Mouse (Mus musculus): ENCODE measurements around the gene Epha7.

Gene Epha7

GRCm38 (mm10) chr4:28901496-28901895, 88.6 kb downstream of the Epha7 start:
- no peak for DNase-seq

DNA sequence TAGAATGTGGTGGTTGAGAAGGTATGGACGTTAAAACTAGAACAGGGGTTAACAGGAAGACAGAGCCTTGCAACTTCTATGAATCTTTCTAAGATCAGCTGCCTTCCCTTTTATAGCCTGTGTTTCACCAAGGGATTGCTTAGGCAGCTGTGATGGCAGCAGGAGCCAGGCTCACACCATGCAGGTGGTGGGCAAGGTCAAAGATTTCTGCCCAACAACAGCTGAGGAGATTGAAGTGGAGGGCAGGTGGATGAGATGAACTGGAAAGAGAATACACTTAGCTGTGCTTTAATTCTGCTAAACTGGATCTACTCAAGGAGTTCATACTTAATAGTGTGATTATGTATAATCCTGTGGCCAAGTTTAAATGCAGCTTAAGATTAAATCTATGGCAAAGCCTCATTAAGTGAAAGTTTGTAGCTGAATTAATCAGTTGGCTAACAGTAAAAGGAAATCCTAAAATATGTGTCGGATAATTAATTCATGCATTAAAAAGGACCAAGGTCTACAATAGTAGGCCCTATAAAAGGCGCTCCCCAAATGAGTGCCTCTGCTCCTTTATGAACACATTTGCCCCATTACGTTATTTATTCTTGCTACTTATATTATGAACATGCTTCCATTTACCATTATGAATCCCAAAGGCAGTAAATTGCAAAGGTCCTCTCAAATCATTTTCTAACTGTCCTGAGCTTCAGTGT, 89.2 kb downstream of the Epha7 start:
- DNase-seq, result no peak

- no peak for DNase-seq
Observed at GRCm38 (mm10) chr4:28906985-28907384, 94.1 kb downstream of the Epha7 start.

DNA sequence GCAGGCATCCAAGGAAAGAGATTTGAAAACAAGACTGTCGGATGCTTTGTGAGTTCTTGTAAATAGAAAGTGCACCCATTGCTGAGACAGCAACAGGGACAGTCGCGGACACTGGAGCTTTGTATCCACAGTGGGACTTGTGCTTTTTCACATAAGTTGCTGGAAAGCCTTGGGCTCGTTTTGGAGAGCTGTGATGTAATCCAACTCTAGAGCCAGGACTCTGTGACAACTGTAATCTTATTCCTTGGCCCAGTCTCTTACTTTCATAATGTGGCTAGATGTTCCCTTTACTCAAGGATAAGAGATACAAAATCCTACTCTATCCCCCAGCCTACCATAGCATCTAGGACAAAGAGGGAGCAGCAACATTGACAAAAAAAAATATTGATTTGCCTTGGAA, 97.2 kb downstream of the Epha7 start:
- no peak for DNase-seq

GRCm38 (mm10) chr4:28912028-28912427, 99.1 kb downstream of the Epha7 start:
- no peak for DNase-seq

DNA sequence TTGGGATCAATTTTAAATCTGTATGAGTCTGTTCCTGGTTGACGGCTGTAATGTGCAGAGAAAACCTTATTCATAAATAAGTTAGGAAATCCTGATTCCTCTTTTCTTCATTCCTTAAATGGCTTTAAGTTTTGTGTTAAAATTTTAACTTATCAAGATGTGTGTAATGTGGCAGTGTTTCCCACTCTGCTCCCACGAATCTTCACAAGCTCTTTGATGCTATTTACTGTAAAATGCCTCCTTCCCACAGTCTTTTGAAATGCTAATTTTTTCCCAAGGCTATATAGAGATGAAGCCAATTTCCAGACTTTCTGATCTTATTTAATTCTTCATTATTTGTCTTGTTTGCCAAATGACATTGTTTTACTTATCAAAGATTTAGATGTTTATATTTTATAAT, 100.7 kb downstream of the Epha7 start:
- DNase-seq, result no peak

DNA sequence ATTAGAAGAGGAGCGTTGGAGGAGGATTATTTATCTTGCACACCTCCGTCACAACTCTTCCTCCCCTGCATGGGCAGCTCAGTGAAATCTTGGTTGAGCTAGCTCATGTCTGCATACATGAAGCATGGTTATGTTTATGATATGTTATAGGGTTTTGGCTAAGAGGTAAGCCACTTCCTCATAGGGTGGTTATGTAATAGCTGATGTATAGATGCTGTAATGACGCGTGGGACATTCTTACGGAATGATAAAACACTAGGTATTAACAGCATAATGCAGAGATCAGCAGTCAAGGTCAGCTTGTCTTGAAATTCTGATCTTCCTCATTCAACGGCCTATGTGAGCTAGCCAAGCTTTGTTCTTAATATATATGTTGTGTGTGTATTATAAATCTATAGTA, 107.7 kb downstream of the Epha7 start:
- no peak for DNase-seq

GRCm38 (mm10) chr4:28926072-28926471, 113.1 kb downstream of the Epha7 start:
- DNase-seq, result no peak

- no peak for DNase-seq
Observed at GRCm38 (mm10) chr4:28933431-28933830, 120.5 kb downstream of the Epha7 start.

GRCm38 (mm10) chr4:28934802-28935201, 121.9 kb downstream of the Epha7 start:
- no peak for DNase-seq

DNA sequence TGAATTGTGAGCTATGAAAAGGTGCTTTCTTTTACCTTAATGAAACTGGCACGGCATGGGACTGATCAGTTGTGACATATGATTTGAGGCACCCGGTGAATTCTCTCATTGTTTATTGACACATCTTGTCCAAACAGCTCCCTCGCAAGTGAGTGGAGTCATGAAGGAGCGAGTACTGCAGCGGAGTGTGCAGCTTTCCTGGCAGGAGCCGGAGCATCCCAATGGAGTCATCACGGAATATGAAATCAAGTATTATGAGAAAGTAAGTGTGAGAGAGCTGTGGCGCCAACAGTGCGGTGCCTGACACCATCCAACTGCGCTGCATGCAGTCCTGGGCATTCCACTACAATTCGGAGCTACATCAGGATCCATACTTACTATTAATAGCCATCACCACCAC, 122.6 kb downstream of the Epha7 start:
- DNase-seq, result no peak

GRCm38 (mm10) chr4:28940710-28941109, 127.8 kb downstream of the Epha7 start:
- DNase-seq, result no peak

- no peak for DNase-seq
Observed at GRCm38 (mm10) chr4:28944237-28944636, 131.3 kb downstream of the Epha7 start.

- no peak for DNase-seq
Observed at GRCm38 (mm10) chr4:28960889-28961560, 148.1 kb downstream of the Epha7 start.

DNA sequence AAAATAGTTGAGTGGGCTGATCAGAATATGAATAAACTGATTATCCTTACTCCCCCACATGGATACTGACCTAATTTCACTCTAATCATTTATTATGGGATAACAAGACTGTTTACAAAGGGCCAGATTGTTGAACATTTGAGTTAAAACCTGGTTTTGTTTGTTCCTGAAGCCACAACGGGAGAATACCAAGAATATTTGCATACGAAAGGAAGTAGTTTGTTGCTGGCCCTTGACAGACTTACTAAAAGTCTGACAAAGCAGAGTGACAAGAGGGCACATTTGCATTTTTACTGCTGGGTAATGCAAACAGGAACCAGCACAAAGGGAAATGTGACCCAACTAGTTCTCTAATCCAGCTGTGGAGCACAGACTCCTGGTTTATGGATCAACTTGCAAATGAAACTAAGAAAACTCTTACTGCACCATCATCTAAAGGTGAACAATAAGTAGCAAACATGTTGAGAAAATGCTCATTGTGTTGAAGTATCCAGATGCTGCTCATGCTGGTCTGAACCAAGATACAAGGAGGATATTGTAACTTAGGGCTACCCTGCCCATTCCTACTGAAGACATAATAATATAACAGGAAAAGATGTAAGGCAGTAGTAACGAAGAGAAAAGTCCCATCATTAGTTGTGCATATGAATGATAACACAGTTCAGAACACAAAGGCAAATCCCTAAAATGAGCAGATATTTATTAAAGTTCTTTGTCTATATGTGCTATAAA, 154.8 kb downstream of the Epha7 start:
- no peak for DNase-seq

DNA sequence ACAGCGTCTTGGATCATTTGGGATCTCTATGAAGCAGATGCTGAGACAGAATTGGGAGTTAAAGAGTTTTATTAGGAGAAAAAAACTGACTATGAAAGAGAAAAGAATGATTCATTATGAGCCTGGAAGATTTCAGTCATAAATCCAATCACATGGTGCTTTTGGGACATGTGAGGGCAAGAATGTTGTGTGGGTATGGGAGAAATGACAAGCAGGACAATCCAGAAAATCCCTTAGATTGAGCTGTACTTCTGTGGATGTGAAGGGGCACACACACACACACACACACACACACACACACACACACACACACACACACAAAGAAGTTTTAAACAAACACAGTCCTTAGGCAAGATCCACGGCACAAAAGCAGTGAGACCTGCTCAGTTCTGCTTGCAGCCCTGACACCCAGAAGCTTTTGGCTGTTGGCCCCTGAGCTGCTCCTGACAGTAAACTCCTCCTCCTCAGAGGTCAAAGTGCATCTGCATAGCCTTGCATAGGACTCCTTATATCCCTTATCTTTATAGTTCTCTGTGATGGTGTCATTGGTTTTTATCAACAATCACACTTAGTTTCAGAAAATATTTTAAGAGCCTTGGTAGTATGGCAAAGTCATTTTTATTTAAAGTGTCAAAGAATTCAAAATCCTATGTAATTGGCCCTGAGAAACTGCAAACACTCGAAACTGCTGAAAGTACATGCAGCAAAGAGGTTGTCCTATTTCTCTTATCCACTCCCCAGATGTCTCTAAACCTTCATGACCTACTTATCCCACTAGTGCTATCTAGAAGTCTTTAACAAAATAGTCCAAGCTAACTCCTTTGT, 185.7 kb downstream of the Epha7 start:
- no peak for DNase-seq

DNA sequence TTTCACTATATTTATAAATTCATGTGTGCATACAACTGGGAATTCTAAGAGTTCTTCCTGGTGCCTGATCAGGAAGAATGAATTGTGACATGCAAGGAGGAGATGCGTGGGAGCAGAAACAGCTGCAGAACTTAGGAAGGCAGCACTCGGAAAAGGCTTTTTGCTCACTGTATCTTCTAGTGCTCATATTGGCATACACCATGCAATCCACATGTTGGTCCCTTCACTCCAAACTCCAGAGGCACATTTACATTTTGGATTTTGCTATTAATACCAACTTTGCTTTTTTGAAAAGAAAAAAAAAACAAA, 186.3 kb downstream of the Epha7 start:
- DNase-seq, result no peak

- DNase-seq, result no peak
Observed at GRCm38 (mm10) chr4:29010333-29010732, 197.4 kb downstream of the Epha7 start.
